In the genomic region with DNA sequence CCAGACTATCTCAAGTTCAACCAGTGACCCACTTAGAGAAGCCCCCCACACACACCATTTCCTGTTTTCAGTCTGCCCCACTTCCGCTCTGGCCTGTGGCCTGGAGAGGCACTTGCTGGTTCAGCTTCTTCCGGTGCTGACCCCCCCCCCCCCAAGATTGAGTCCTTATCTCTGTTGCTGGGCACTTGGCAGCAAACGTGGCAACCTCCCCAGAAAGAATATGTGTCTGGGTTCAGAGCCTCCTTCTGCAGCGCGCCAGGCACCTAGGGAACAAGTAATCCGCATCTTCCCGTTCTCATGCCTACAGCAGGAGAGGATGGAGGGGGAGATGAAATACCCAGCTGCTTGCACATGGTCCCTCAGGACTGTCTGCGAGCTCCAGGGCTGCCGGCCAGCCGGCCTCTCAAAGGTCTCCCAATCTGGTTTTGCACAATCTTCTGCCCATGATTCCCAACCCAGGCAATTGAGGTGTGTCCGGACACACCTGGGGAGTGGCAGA, we compare ENCODE assay signal across 8 mouse cellular contexts. TPM values are rescaled to one million over a fixed set of nuclear protein-coding genes. Genes with fewer than 3 reads are reported as not detected.
A peak's percentile ranks its signal among the peaks of the same experiment; 100 is the strongest.
DNase-seq lines count a peak whose midpoint lies in the region; ATAC-seq and TF ChIP-seq lines count a peak whose summit lies in the region.

No protein-coding gene starts in this region.

- no peak for TF ChIP-seq RAD21 in CH12.LX (IDR thresholded peaks at IDR 0.05; ENCODE audit: low read depth, low read length)

- H3K9me3 ChIP-seq in CH12.LX (replicated peaks; ENCODE audit: low read length): no peaks in the 10 kb centered on the region
- H3K9me3 ChIP-seq in limb, embryonic 13.5 days: no peaks in the 10 kb centered on the region

- ATAC-seq in limb, embryonic 13.5 days (ENCODE audit: low FRiP score, low read depth): no peak

- in situ Hi-C loops in CH12.LX (cut with MboI; ENCODE audit: low pct_ligation_motif_present, low pct_unique_long_range_greater_than_20kb, low sequenced_read_pairs): no loop called here

- DNase-seq in gastrocnemius, adult 18-20 months (ENCODE audit: low spot score): peak; percentile 28
- no peak for DNase-seq in gastrocnemius, adult 8-10 months (ENCODE audit: low spot score in 2 of 2)
- DNase-seq in CH12.LX (ENCODE audit: extremely low read depth): no peak
- DNase-seq in heart, adult 9 months (ENCODE audit: low spot score in 2 of 2): peak; percentile 70 to 75
- peak; percentile 41 for DNase-seq in naive thymus-derived CD4-positive, alpha-beta T cell, adult 2 months (ENCODE audit: low read depth)
- DNase-seq in retina, postnatal 1 day: no peak
- no peak for DNase-seq in adrenal gland, adult 18-20 months (ENCODE audit: low spot score in 2 of 2)

- H3K4me2 ChIP-seq in CH12.LX (ENCODE audit: insufficient read depth, low read depth, poor library complexity, severe bottlenecking): peak overlapping the region; percentile 65
- H3K4me2 ChIP-seq in limb, embryonic 13.5 days (replicated peaks): peak overlapping the region; percentile 27; the same call in 1 of the 2 replicates

- TF ChIP-seq EP300 in CH12.LX (IDR thresholded peaks at IDR 0.05; ENCODE audit: low read length): no peak

- peak overlapping the region in 1 of 3 experiments; percentile 1 for H3K4me3 ChIP-seq in CH12.LX (replicated peaks in 1 of 3; ENCODE audit: low read depth in 2 of 3, low read length in 2 of 3, poor library complexity in 1 of 3)
- no peak overlapping the region for H3K4me3 ChIP-seq in limb, embryonic 13.5 days

- no peak for TF ChIP-seq CTCF in CH12.LX (conservative IDR thresholded peaks at IDR 0.05 in 1 of 2, IDR thresholded peaks at IDR 0.05 in 1 of 2; ENCODE audit: low read depth in 2 of 2, low read length in 2 of 2)

- H3K4me1 ChIP-seq in CH12.LX (ENCODE audit: control insufficient read depth in 1 of 2, insufficient read depth in 2 of 2): peaks cover 20 to 63% of the 10 kb centered on the region in 2 experiments
- H3K4me1 ChIP-seq in limb, embryonic 13.5 days: peaks cover 35% of the 10 kb centered on the region

- no peak for TF ChIP-seq POLR2A in CH12.LX (IDR thresholded peaks at IDR 0.05; ENCODE audit: low read depth, low read length)

- H3K27me3 ChIP-seq in CH12.LX (replicated peaks): peaks cover 48% of the 10 kb centered on the region
- no peaks in the 10 kb centered on the region for H3K27me3 ChIP-seq in limb, embryonic 13.5 days

- no peaks in the 10 kb centered on the region; the same call in 1 of the 2 replicates for H3K79me2 ChIP-seq in CH12.LX (replicated peaks; ENCODE audit: control insufficient read depth, extremely low read depth, insufficient read depth, poor library complexity, severe bottlenecking)

- WGBS in limb, embryonic 13.5 days: 51% methylated on average over 10 of the region's 11 CpGs

- dilution Hi-C loops in CH12.LX (cut with MboI; ENCODE audit: extremely low pct_ligation_motif_present, extremely low pct_unique_long_range_greater_than_20kb, low sequenced_read_pairs): no loop called here

- H3K36me3 ChIP-seq in CH12.LX (replicated peaks in 1 of 2; ENCODE audit: control insufficient read depth in 1 of 2, insufficient read depth in 1 of 2, low read length in 1 of 2): no peaks in the 10 kb centered on the region
- no peaks in the 10 kb centered on the region for H3K36me3 ChIP-seq in limb, embryonic 13.5 days

- peak overlapping the region; percentile 64 for H3K9ac ChIP-seq in CH12.LX (ENCODE audit: insufficient read depth, low read depth)
- H3K9ac ChIP-seq in limb, embryonic 13.5 days: 0 out of 2 replicates have a peak overlapping the region, but pooled peaks have one; percentile 51

- peak overlapping the region; percentile 83 for H3K27ac ChIP-seq in CH12.LX (ENCODE audit: insufficient read depth, low read depth)
- H3K27ac ChIP-seq in limb, embryonic 13.5 days: peak overlapping the region; percentile 28; the same call in 1 of the 2 replicates

TF ChIP-seq in CH12.LX, 34 proteins besides CTCF, POLR2A, EP300 and RAD21:
- TF ChIP-seq KAT2A (IDR thresholded peaks at IDR 0.05; ENCODE audit: insufficient replicate concordance, low read length): no peak
- TF ChIP-seq ZC3H11A (IDR thresholded peaks at IDR 0.05; ENCODE audit: low read depth, low read length): no peak
- TF ChIP-seq ZMIZ1 (IDR thresholded peaks at IDR 0.05; ENCODE audit: low read depth, low read length): no peak
- TF ChIP-seq MAX (IDR thresholded peaks at IDR 0.05; ENCODE audit: low read length): 0 out of 2 replicates have a peak, but pooled peaks have one; percentile 49
- no peak for TF ChIP-seq NRF1 (IDR thresholded peaks at IDR 0.05; ENCODE audit: low read depth, low read length)
- 0 out of 2 replicates have a peak, but pooled peaks have one; percentile 24 for TF ChIP-seq MEF2A (IDR thresholded peaks at IDR 0.05; ENCODE audit: borderline replicate concordance, low read depth, low read length)
- TF ChIP-seq TBP (conservative IDR thresholded peaks at IDR 0.05; ENCODE audit: low read depth, low read length): no peak
- no peak for TF ChIP-seq ZNF384 (IDR thresholded peaks at IDR 0.05; ENCODE audit: low read depth, low read length)
- peak; percentile 53; the same call in 1 of the 2 replicates for TF ChIP-seq MYC (IDR thresholded peaks at IDR 0.05; ENCODE audit: low read depth, low read length)
- TF ChIP-seq CHD2 (IDR thresholded peaks at IDR 0.05; ENCODE audit: low read length): no peak
- TF ChIP-seq GABPA (IDR thresholded peaks at IDR 0.05; ENCODE audit: insufficient replicate concordance, low read depth, low read length): no peak
- TF ChIP-seq PAX5 (IDR thresholded peaks at IDR 0.05; ENCODE audit: low read length): no peak
- no peak for TF ChIP-seq POLR2AphosphoS2 (IDR thresholded peaks at IDR 0.05; ENCODE audit: low read depth, low read length)
- peak; percentile 65; the same call in 1 of the 2 replicates for TF ChIP-seq ELF1 (IDR thresholded peaks at IDR 0.05; ENCODE audit: low read depth, low read length)
- no peak for TF ChIP-seq HCFC1 (IDR thresholded peaks at IDR 0.05; ENCODE audit: low read depth, low read length)
- no peak for TF ChIP-seq MXI1 (IDR thresholded peaks at IDR 0.05; ENCODE audit: low read depth, low read length)
- no peak for TF ChIP-seq E2F4 (IDR thresholded peaks at IDR 0.05; ENCODE audit: insufficient replicate concordance, low read depth, low read length)
- TF ChIP-seq MAFK (IDR thresholded peaks at IDR 0.05; ENCODE audit: insufficient replicate concordance, low read length): 0 out of 2 replicates have a peak, but pooled peaks have one; percentile 18
- TF ChIP-seq CHD1 (IDR thresholded peaks at IDR 0.05; ENCODE audit: low read depth, low read length): no peak
- no peak for TF ChIP-seq RCOR1 (conservative IDR thresholded peaks at IDR 0.05; ENCODE audit: low read depth, low read length)
- no peak for TF ChIP-seq SIN3A (IDR thresholded peaks at IDR 0.05; ENCODE audit: low read length)
- TF ChIP-seq MAZ (IDR thresholded peaks at IDR 0.05; ENCODE audit: low read depth, low read length): peak; percentile 45; the same call in 1 of the 2 replicates
- TF ChIP-seq SMC3 (IDR thresholded peaks at IDR 0.05; ENCODE audit: low read depth, low read length): no peak
- TF ChIP-seq UBTF (IDR thresholded peaks at IDR 0.05; ENCODE audit: low read depth, low read length): no peak
- no peak for TF ChIP-seq NELFE (IDR thresholded peaks at IDR 0.05; ENCODE audit: low read depth, low read length)
- TF ChIP-seq JUN (IDR thresholded peaks at IDR 0.05; ENCODE audit: insufficient read depth, low read depth, low read length): no peak
- no peak for TF ChIP-seq USF2 (conservative IDR thresholded peaks at IDR 0.05; ENCODE audit: low read depth, low read length)
- TF ChIP-seq BHLHE40 (IDR thresholded peaks at IDR 0.05; ENCODE audit: low read depth, low read length): peak; percentile 10; the same call in 1 of the 2 replicates
- TF ChIP-seq TCF12 (IDR thresholded peaks at IDR 0.05; ENCODE audit: low read depth, low read length): peak; percentile 31; the same call in 1 of the 2 replicates
- no peak for TF ChIP-seq JUND (conservative IDR thresholded peaks at IDR 0.05; ENCODE audit: low read depth, low read length)
- TF ChIP-seq USF1 (IDR thresholded peaks at IDR 0.05; ENCODE audit: low read depth, low read length): no peak
- no peak for TF ChIP-seq IRF4 (IDR thresholded peaks at IDR 0.05; ENCODE audit: low read depth, low read length)
- TF ChIP-seq ETS1 (conservative IDR thresholded peaks at IDR 0.05; ENCODE audit: low read depth, low read length): no peak
- no peak for TF ChIP-seq ZKSCAN1 (IDR thresholded peaks at IDR 0.05; ENCODE audit: borderline replicate concordance, low read depth, low read length)

RNA-seq across cellular contexts. Expression of gene Cerk, which starts 4.0 kb away (rescaled TPM):
- total RNA-seq in gastrocnemius, adult 18-20 months (2021): 1 to 10 TPM; 4.3 to 5.1 TPM
- total RNA-seq in gastrocnemius, adult 8-10 months (2022): 1 to 10 TPM; 3.2 to 4.4 (median 3.8) TPM
- total RNA-seq in CH12.LX (2012; rRNA removed) (8.8 and 10.3 TPM in 2 replicates), CH12.LX (2014; rRNA removed) (3.7 and 4.4 TPM in 2 replicates)
- 2.2 and 2.5 TPM in 2 replicates for polyA plus RNA-seq in CH12.LX (2012; ENCODE audit: insufficient read length, low read depth)
- polyA plus RNA-seq in limb, embryonic 13.5 days (2015; fragmentation: Nextera tagmentation; extraction: Ambion mirVana): 17.4 and 18.6 TPM in 2 replicates
- total RNA-seq in adrenal gland, adult 18-20 months (2021): 10 to 100 TPM; 40.6 to 68.6 TPM

RNA-seq across cellular contexts. Expression of gene Tbc1d22a, which starts 32.3 kb away (rescaled TPM):
- total RNA-seq in gastrocnemius, adult 18-20 months (2021): 10 to 100 TPM; 15.6 to 17.1 TPM
- 10 to 100 TPM; 14.7 to 15.7 (median 15.3) TPM for total RNA-seq in gastrocnemius, adult 8-10 months (2022)
- total RNA-seq in CH12.LX (2012; rRNA removed): 15.0 and 20.2 TPM in 2 replicates
- total RNA-seq in CH12.LX (2014; rRNA removed): 19.4 and 21.1 TPM in 2 replicates
- 16.5 and 17.6 TPM in 2 replicates for polyA plus RNA-seq in CH12.LX (2012; ENCODE audit: insufficient read length, low read depth)
- polyA plus RNA-seq in limb, embryonic 13.5 days (2015; fragmentation: Nextera tagmentation; extraction: Ambion mirVana): 12.5 and 13.5 TPM in 2 replicates
- total RNA-seq in adrenal gland, adult 18-20 months (2021): 10 to 100 TPM; 28.2 to 29.1 TPM

Comparison
In these comparisons a context has a peak if more than half of its experiments do, and no peak if none do; other contexts are left out.
1. DNase-seq: peak in gastrocnemius, adult 18-20 months (single experiment), heart, adult 9 months (2 of 2) and naive thymus-derived CD4-positive, alpha-beta T cell, adult 2 months (single experiment); none in gastrocnemius, adult 8-10 months (0 of 2), CH12.LX (single experiment), retina, postnatal 1 day (single experiment) and adrenal gland, adult 18-20 months (0 of 2).